Mouse (Mus musculus): Measurements from ENCODE around the gene Cfd. TPM values are rescaled to one million over a fixed set of nuclear protein-coding genes. Genes with fewer than 3 reads are reported as not detected.
A peak's percentile ranks its signal among the peaks of the same experiment; 100 is the strongest.

The Cfd gene
- not detected in 2 replicates for polyA plus RNA-seq (2015; fragmentation: Nextera tagmentation; extraction: Ambion mirVana)

DNA sequence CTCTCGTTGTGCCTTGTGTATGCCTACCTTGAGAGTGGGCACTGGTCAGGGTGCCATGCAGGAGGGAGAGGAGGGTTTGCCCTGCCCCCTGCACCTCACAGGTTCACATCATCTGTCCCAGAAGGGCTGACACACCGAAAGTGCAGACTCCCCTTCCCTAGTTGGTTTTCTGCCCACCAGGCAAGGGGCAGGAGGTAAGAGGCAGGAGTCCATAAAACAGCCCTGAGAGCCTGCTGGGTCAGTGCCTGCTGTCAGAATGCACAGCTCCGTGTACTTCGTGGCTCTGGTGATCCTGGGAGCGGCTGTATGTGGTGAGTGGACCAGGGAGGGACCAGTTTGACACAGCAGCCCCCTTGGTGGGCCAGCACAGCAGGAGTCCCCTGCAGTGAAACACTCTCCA lies at the start of gene Cfd:
Gene Cfd (plus strand): TSS at position 184 of the 400 bp plus-strand sequence.
- ATAC-seq (ENCODE audit: low FRiP score) = no peak
- H3K4me3 ChIP-seq (replicated peaks) = no peak within 1 kb of the TSS

DNA sequence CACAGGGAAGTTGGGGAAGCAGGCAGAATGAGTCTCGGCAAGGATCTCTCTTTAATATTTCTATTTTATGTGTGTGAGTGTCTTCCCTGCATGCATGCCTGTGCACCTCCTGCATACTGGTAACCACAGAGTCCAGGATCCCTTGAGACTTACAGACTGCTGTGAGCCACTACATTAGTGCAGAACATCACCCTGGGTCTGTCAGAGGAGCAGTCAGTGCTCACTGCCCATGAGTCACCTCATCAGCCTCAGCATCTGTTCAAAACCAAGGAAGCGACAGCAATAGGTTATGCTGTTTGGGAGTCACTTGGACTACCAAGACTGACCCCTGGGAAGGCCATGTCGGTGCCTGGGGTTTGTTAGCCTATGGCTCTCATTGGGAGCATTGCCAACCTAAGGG lies 48.3 kb upstream of the Cfd start:
- no peak for ATAC-seq (ENCODE audit: low FRiP score)
- Histone ChIP-seq H3K36me3 (no peaks in the 10 kb centered on the region), H3K4me2 (no peak overlapping the region), H3K4me1 (peaks cover 23% of the 10 kb centered on the region), H3K9ac (replicated peaks) (no peak overlapping the region), H3K4me3 (replicated peaks) (no peak overlapping the region), H3K9me3 (replicated peaks) (no peaks in the 10 kb centered on the region), H3K27me3 (replicated peaks) (no peaks in the 10 kb centered on the region), H3K27ac (replicated peaks) (peak overlapping the region; percentile 18)
- 72% methylated on average over 3 of the region's 3 CpGs for WGBS

More for the DNA sequence above, at the start of gene Cfd:
- Histone ChIP-seq H3K27me3 (replicated peaks) (no peaks in the 10 kb centered on the region; the same call in 1 of the 2 replicates), H3K36me3 (0 out of 2 replicates have a peak, but pooled peaks cover 6% of the 10 kb centered on the region), H3K4me2 (no peak within 1 kb of the TSS), H3K4me1 (no peaks in the 10 kb centered on the region), H3K9ac (replicated peaks) (no peak within 1 kb of the TSS), H3K27ac (replicated peaks) (no peak within 1 kb of the TSS), H3K9me3 (replicated peaks) (no peaks in the 10 kb centered on the region)
- 45% methylated on average over 5 of the region's 5 CpGs for whole genome bisulfite sequencing

DNA sequence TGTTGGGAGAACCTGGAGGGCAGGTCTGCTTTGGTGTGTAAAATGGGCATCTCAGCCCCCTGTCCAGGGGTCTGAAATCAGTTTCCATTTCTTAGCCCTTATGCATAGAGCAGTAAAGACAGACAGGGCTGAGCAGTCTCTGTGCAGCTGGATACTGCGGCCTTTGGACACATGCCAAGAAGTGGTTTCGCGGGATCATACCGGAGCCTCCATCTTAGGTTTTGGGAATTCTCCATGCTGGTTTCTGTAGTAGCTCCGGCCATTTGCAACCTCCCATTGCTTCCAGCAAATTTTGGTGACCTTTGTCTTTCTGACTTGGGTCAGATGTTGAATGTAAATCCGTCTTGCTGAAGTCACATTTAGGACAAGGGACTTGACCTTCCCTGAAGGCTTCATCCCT lies 47.2 kb upstream of the Cfd start:
- ATAC-seq (ENCODE audit: low FRiP score) = no peak
- 43% methylated on average over 6 of the region's 6 CpGs for WGBS
- Histone ChIP-seq H3K9ac (replicated peaks) (no peak overlapping the region), H3K4me3 (replicated peaks) (no peak overlapping the region), H3K27me3 (replicated peaks) (no peaks in the 10 kb centered on the region), H3K27ac (replicated peaks) (no peak overlapping the region), H3K36me3 (no peaks in the 10 kb centered on the region), H3K9me3 (replicated peaks) (no peaks in the 10 kb centered on the region), H3K4me2 (no peak overlapping the region), H3K4me1 (peaks cover 23% of the 10 kb centered on the region)

DNA sequence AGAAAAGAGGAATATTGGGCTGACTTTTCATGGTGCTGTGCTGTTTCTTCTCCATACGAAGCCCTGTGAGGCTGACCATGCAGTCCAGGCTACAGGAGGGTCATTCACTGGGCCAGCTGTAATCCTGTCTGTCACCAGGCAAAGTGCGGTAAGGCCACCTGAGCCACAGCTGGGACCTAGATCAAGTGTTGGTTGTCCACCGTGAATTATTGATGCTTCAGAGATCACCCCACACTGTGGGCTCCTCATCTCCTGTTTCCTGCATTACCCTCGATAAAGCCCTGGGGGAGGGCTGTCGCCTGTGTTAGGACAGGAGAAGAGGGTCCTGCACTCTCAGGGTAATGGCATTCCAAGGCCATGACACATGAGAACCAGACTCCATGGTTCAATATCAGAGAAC lies 44.1 kb upstream of the Cfd start:
- no peak overlapping the region for H3K4me3 ChIP-seq (replicated peaks)
- H3K9ac ChIP-seq (replicated peaks) = no peak overlapping the region
- H3K4me2 ChIP-seq = no peak overlapping the region
- H3K9me3 ChIP-seq (replicated peaks) = no peaks in the 10 kb centered on the region
- WGBS = 62% methylated on average over 5 of the region's 5 CpGs
- no peaks in the 10 kb centered on the region for H3K27me3 ChIP-seq (replicated peaks)
- H3K27ac ChIP-seq (replicated peaks) = no peak overlapping the region
- peaks cover 14% of the 10 kb centered on the region for H3K4me1 ChIP-seq
- H3K36me3 ChIP-seq = no peaks in the 10 kb centered on the region
- no peak for ATAC-seq (ENCODE audit: low FRiP score)

DNA sequence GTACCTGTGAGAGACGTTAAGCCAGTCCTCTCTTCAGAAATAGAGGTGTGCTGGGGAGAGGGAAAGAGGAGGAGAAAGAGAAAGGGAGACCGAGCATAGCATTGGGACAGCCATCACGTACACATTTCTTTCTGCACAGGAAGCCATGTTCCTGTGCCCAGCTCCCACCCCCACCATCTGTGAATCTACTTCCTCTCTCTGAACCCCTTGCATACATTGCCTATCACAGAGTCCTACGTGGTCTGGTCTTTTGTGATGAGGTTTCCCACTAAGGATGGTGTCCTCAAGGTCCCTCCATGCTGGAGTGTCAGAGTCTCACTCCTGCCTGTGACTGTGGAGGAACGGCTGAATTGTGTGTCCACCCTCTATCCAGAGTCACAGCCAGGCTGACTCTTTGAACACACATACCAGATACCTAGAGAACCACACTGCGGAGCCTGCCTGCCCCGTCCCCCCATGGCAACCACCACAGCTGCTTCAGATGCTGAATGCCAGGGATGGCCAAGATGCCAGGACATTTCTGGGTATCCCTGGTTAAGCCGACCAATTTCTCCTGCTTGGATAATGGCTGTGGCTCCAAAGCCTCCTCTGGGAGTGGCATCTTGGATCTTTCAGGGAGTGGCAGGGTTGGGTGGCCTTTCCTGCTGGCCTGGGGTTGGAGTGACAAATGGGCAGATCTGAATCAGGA lies 40.6 kb upstream of the Cfd start:
- Histone ChIP-seq H3K4me2 (no peak overlapping the region), H3K27me3 (replicated peaks) (no peaks in the 10 kb centered on the region), H3K4me3 (replicated peaks) (no peak overlapping the region), H3K9ac (replicated peaks) (no peak overlapping the region), H3K4me1 (peaks cover 28% of the 10 kb centered on the region), H3K27ac (replicated peaks) (no peak overlapping the region), H3K9me3 (replicated peaks) (no peaks in the 10 kb centered on the region), H3K36me3 (no peaks in the 10 kb centered on the region)
- ATAC-seq (ENCODE audit: low FRiP score) = no peak
- WGBS = 85% methylated on average over 8 of the region's 8 CpGs

DNA sequence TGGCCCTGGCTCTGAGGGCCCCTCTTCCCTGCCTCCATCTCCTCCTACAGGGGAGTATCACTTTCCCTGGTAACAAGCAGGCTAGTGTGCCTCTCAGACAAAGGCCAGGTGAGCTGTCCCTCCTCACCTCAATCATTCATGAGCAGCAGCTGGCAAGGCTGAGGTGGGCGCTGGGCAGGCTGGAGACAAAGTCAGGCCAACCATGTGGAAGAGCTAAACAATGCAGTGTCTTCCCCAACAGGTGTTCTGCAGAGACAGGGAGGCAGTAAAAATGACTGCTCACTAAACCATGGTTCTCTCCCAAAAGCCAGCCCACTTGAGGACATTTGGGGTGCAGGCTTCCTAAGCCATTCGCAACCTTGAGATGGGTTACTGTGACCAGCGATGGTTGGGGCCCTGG lies 39.0 kb upstream of the Cfd start:
- H3K27ac ChIP-seq (replicated peaks) = peak overlapping the region; percentile 99

DNA sequence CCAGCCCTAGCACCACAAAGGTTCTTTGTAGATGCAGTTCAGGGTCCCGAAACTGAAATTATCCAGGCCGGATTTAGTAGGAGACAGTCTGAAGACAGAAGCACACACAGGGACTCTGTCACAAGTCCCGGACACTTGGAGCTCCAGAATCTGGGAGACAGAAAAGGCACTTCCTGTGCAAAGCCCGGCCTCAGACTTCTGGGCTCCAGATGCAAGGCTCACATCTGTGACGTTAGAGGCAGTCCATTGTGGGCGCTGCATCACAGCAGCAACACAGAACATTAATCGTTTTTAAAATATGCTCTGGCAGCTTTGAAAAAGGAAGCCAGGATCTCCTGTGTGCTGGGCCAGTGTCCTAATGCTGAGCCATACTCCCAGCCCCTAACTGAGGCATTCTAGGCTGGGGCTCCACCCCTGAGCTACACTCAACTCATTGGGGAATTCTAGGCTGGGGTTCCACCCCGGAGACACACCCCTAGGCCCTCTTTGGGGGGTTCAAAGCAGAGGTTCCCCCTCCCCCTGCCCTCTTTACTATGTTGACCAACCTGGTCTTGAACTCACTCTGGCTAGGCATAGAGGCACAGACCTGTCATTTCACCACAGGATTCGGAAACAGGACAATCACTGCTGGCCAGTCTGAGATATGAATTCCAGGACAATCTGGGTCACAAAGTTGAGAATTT lies 38.4 kb upstream of the Cfd start:
- Histone ChIP-seq H3K9me3 (replicated peaks) (no peaks in the 10 kb centered on the region), H3K27me3 (replicated peaks) (no peaks in the 10 kb centered on the region), H3K9ac (replicated peaks) (peak overlapping the region; percentile 70; the same call in 1 of the 2 replicates), H3K27ac (replicated peaks) (peak overlapping the region; percentile 99), H3K4me1 (peaks cover 47% of the 10 kb centered on the region), H3K36me3 (peaks cover 3% of the 10 kb centered on the region), H3K4me2 (peak overlapping the region; percentile 81), H3K4me3 (replicated peaks) (0 out of 2 replicates have a peak overlapping the region, but pooled peaks have one; percentile 9)
- WGBS = 51% methylated on average over 9 of the region's 9 CpGs
- ATAC-seq (ENCODE audit: low FRiP score) = no peak

More for the DNA sequence above, 39.0 kb upstream of the Cfd start:
- H3K4me1 ChIP-seq = peaks cover 41% of the 10 kb centered on the region
- no peak overlapping the region for H3K4me3 ChIP-seq (replicated peaks)
- no peak overlapping the region for H3K9ac ChIP-seq (replicated peaks)
- H3K27me3 ChIP-seq (replicated peaks) = no peaks in the 10 kb centered on the region
- 73% methylated on average over 3 of the region's 3 CpGs for WGBS
- ATAC-seq (ENCODE audit: low FRiP score) = no peak
- H3K36me3 ChIP-seq = no peaks in the 10 kb centered on the region
- H3K4me2 ChIP-seq = peak overlapping the region; percentile 81; the same call in 1 of the 2 replicates
- no peaks in the 10 kb centered on the region for H3K9me3 ChIP-seq (replicated peaks)

DNA sequence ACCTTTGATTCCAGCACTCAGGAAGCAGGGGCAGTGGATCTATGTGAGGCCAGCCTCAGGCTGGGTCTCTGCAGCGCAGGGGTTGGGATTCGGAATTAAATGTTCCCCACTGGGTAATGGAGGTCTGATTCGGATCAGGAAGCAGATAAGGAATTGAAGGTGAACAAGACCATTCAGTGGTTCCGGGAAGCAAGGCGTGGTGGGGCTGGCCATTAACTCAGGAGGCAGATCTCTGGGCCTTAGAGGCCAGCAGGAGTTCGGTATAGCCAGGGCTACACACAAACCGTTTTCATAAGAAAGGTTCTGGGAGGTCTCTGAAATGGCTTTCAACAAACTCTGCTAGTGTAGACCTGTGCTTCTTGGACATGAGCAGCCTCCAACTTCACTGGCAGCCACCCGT lies 37.8 kb upstream of the Cfd start:
- H3K9ac ChIP-seq (replicated peaks) = peak overlapping the region; percentile 70
- peak overlapping the region; percentile 81 for H3K4me2 ChIP-seq
- H3K27me3 ChIP-seq (replicated peaks) = no peaks in the 10 kb centered on the region
- WGBS = 15% methylated on average over 8 of the region's 8 CpGs
- no peaks in the 10 kb centered on the region for H3K9me3 ChIP-seq (replicated peaks)
- peaks cover 7% of the 10 kb centered on the region for H3K36me3 ChIP-seq
- H3K27ac ChIP-seq (replicated peaks) = peak overlapping the region; percentile 99
- peak overlapping the region; percentile 92 for H3K4me3 ChIP-seq (replicated peaks)
- peaks cover 53% of the 10 kb centered on the region for H3K4me1 ChIP-seq
- ATAC-seq (ENCODE audit: low FRiP score) = no peak

DNA sequence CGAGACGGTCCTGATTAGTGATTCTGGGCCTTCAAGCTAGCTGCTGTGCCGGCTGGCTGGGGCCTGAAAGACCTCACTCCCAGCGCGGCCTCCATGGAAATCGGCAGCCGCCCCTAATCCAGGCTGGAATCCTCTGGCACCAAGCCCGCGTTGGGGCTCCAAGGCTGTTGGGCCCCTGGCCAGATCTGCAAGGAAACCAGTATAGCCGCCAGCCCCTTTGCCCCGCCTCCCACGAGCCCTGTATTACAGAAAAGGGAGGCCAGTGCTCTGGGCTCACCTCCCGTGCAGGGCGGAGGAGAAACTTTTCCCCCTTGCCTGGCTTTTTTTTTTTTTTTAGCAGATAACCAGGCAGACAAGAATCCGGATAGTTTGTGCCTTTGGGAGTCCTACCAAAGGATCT lies 37.3 kb upstream of the Cfd start:
- H3K27ac ChIP-seq (replicated peaks) = peak overlapping the region; percentile 99
- peak overlapping the region; percentile 81 for H3K4me2 ChIP-seq
- no peaks in the 10 kb centered on the region for H3K27me3 ChIP-seq (replicated peaks)
- no peak for ATAC-seq (ENCODE audit: low FRiP score)
- H3K4me1 ChIP-seq = peaks cover 58% of the 10 kb centered on the region
- 1% methylated on average over 15 of the region's 15 CpGs for WGBS
- no peaks in the 10 kb centered on the region for H3K9me3 ChIP-seq (replicated peaks)
- H3K36me3 ChIP-seq = peaks cover 7% of the 10 kb centered on the region
- H3K4me3 ChIP-seq (replicated peaks) = peak overlapping the region; percentile 92
- H3K9ac ChIP-seq (replicated peaks) = peak overlapping the region; percentile 70

DNA sequence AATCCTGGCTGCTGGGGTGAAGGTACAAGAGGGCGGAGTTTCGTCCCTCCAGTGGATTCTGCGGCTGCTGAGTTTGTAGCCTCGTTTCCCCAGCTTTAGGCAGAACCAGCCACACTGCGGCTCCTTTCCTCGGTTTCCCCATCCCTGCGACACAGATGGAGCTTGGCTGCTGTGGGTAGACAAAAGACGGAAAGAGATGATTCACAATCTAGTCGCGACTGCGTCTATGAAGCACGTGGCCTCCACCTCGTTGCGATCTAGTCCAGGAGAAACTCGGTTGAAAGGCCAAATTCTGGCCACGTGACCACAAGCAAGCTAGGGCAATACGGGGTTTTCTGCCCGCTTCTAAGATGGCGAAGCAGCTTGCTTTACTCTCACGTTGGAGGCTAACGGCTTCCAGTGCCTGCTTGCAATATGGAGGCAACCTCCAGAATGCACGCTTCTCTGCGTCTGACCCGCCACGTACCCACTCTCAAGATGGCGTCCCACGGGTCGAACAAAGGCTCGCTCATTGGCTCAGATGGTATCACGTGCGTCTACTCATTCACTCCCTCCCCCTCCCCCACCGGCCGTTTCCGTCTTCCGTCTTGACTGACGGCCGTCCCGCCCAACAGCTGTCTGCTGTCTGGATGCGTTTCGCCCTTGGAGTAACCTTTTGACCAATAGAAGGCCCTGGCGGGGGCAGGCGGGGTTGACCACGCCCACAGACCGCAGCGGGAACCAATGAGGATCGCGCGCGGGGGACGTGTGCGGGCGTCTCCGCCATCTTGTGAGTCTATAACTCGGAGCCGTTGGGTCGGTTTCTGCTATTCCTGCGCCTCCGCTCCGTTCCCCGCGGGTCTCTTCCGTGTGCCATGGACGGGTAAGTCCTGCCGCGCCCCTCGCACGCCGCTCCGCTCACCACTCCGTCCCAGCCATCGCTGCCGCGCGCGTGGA lies 36.5 kb upstream of the Cfd start, which contains the start of gene Ptbp1:
Gene Ptbp1 (plus strand): TSS at position 568 of the 936 bp plus-strand sequence.
- H3K36me3 ChIP-seq = peaks cover 13% of the 10 kb centered on the region
- under 1% methylated on average over 75 of the region's 75 CpGs for WGBS
- H3K27ac ChIP-seq (replicated peaks) = peak within 1 kb of the TSS; percentile 100
- peak within 1 kb of the TSS; percentile 99 for H3K9ac ChIP-seq (replicated peaks)
- peak within 1 kb of the TSS; percentile 92 for H3K4me3 ChIP-seq (replicated peaks)
- peak within 1 kb of the TSS; percentile 92 for H3K4me2 ChIP-seq
- peak; percentile 94 for ATAC-seq (ENCODE audit: low FRiP score)
- H3K27me3 ChIP-seq (replicated peaks) = no peaks in the 10 kb centered on the region
- H3K4me1 ChIP-seq = peaks cover 65% of the 10 kb centered on the region
- H3K9me3 ChIP-seq (replicated peaks) = no peaks in the 10 kb centered on the region

DNA sequence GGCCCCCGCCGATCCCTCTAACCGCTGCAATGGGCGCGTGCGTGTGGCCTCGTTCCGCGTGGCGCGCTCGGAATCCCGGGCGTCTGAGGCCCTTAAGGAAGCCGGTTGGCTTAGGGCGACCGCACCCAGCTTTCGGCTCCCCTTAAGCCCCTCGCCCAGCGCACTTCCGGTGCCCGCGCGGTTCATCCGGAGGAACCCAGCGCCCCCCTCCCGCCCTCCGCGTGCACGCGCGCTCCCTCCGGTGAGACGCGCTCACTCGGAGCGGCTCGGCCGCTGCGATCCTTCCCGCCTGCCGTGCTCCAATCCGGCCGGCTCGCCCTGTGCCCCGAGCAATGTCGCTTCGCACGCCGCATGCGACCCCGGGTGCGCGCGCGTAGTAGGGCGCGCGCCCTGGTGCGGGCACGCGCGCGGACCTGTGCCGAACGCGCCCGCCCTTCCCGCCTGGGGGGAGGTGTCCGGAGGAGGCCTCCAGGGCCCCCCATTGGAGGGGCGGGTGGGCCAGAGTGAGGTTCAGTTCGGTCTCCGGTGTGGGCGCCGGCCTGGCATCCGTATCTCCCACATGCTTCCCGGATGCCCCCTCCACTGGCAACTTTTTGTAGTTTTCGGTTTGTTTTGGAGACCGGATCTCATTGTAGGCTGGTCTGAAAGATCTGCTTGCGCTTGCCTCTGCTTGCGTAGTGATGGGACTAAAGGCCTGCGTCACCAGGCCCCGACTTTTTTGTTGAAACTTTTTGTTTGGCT lies 35.7 kb upstream of the Cfd start:
- H3K27me3 ChIP-seq (replicated peaks) = no peaks in the 10 kb centered on the region
- H3K9me3 ChIP-seq (replicated peaks) = no peaks in the 10 kb centered on the region
- peak overlapping the region; percentile 92 for H3K4me2 ChIP-seq
- peak; percentile 45 for ATAC-seq (ENCODE audit: low FRiP score)
- H3K36me3 ChIP-seq = peaks cover 21% of the 10 kb centered on the region
- peak overlapping the region; percentile 100 for H3K27ac ChIP-seq (replicated peaks)
- H3K9ac ChIP-seq (replicated peaks) = peak overlapping the region; percentile 99
- 0% methylated on average over 83 of the region's 83 CpGs for WGBS
- H3K4me1 ChIP-seq = peaks cover 72% of the 10 kb centered on the region
- peak overlapping the region; percentile 92 for H3K4me3 ChIP-seq (replicated peaks)
